Mouse (Mus musculus): ENCODE measurements around the gene Batf3.
A peak's percentile ranks its signal among the peaks of the same experiment; 100 is the strongest.

Gene Batf3

DNA sequence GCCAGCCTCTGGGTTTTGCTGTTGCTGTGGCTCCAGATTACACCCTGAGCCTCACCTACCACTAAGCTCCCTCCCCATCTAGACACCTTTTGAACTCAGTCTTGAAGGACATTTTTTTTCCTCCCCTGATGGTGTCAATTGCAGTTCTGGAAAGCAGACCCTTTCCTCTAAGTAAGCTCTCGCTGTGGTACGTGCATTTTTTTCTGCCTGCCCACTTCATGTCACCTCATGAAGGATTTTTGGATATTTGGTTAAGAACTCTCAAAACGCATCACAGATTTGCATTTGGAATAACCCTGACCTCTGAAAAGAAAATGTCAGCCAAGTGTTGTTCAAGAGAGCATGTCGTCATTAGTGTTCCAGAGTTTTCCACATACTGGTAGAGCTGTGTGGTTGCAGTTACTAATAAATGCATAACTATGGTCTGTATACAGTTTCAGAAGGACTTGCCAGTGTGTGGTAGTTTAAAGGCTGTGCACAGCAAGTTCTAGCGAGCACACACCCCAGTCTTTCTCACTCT lies 2.2 kb downstream of the Batf3 start:
- no peak for DNase-seq (ENCODE audit: low read depth, low spot score)
- H3K36me3 ChIP-seq (ENCODE audit: control insufficient read depth, insufficient read depth, low read length, poor library complexity, severe bottlenecking): no peaks in the 10 kb centered on the region
- H3K27me3 ChIP-seq (ENCODE audit: control insufficient read depth, insufficient read depth, low read length, poor library complexity, severe bottlenecking): no peaks in the 10 kb centered on the region

DNA sequence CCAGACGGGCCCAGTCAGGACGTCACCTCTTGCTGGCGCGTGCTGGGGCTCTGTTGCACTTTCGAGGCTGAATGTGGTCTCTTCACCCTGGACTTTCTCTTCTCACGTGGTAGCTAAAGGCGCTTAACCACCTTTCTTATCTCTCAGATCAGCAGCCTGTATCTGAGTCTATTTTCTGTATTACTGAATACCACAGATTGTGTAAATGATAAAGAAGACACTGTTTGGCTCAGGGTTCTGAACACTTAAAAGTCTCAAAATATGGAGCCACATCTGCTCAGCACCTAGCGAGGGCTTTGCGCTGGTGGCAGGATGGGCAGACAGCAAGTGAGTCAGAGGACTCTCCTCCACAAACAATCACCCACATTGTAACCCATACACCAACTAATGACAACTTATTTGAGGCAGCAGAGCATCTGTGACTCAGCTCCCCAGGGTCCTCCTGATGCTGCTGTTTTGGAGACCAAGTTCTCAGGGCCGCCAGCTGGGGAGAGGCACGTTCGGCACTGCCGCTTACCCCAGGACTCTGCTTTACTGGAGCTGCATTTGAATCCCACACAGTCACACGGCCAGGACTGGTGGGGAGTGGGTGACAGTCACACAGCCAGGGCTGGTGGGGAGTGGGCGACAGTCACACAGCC lies 5.2 kb downstream of the Batf3 start:
- Histone ChIP-seq H3K36me3 (ENCODE audit: control insufficient read depth, insufficient read depth, low read length, poor library complexity, severe bottlenecking) (no peaks in the 10 kb centered on the region), H3K27me3 (ENCODE audit: control insufficient read depth, insufficient read depth, low read length, poor library complexity, severe bottlenecking) (no peaks in the 10 kb centered on the region)
- DNase-seq (ENCODE audit: low read depth, low spot score): no peak

DNA sequence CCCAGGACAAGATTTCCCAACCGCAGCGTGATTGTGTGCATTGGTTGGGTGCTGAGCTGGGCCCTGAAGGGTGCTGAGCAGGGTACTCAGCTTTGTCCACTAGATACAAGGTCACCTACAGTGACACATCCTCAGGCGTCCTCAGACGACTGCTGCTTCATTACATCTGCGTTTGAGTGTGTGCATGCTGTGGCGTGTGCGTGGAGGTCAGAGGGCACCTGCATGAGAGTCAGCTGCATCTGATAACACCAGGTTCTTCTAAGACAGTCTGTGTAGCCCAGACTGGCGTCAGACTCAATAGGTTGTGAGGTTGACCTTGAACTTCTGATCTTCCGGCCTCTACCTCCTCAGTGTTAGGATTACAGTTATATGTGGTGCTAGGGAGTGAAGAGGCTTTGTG lies 7.6 kb downstream of the Batf3 start:
- Histone ChIP-seq H3K27me3 (ENCODE audit: control insufficient read depth, insufficient read depth, low read length, poor library complexity, severe bottlenecking) (no peaks in the 10 kb centered on the region), H3K36me3 (ENCODE audit: control insufficient read depth, insufficient read depth, low read length, poor library complexity, severe bottlenecking) (no peaks in the 10 kb centered on the region)
- no peak for DNase-seq (ENCODE audit: low read depth, low spot score)

DNA sequence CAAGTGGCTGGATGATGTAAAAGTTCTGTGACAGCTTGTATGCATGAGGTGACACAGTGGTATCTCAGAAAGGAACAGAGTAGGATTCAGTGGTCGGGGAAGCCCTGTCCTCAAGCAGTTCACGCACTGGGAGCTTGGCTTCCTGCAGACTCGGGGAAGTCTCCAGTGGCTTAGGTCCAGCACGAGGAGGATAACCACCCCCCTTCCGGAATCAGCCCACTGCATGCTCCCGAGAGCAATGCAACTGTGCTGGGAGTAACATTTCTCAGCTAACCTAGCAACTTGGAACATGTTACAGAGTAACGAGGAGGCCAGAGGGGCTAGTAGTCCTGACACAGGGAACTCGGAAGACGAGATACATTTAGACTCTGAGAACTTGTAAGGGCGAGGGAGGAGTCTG lies 9.7 kb downstream of the Batf3 start:
- no peak for DNase-seq (ENCODE audit: low read depth, low spot score)
- Histone ChIP-seq H3K36me3 (ENCODE audit: control insufficient read depth, insufficient read depth, low read length, poor library complexity, severe bottlenecking) (no peaks in the 10 kb centered on the region), H3K27me3 (ENCODE audit: control insufficient read depth, insufficient read depth, low read length, poor library complexity, severe bottlenecking) (no peaks in the 10 kb centered on the region)

DNA sequence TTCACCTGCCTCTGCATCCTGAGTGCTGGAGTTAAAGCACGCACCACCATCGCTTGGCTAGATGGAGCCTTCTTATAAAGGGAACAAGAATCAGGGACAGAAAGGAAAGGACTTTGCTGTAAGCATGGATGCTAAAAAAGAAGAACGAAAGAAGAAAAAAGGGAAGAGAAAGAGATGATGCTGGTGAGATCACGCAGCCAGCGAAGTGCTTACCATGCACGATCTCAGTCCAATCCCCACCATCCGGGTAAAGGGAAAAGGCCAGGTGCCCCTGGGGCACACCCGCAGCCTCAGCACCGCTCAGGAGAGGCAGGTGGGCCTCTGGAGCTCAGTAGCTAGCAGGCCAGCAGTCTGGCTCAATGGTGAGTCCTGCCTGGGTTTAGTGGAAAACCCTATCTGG lies 12.3 kb downstream of the Batf3 start:
- Histone ChIP-seq H3K36me3 (ENCODE audit: control insufficient read depth, insufficient read depth, low read length, poor library complexity, severe bottlenecking) (no peaks in the 10 kb centered on the region), H3K27me3 (ENCODE audit: control insufficient read depth, insufficient read depth, low read length, poor library complexity, severe bottlenecking) (no peaks in the 10 kb centered on the region)
- no peak for DNase-seq (ENCODE audit: low read depth, low spot score)

DNA sequence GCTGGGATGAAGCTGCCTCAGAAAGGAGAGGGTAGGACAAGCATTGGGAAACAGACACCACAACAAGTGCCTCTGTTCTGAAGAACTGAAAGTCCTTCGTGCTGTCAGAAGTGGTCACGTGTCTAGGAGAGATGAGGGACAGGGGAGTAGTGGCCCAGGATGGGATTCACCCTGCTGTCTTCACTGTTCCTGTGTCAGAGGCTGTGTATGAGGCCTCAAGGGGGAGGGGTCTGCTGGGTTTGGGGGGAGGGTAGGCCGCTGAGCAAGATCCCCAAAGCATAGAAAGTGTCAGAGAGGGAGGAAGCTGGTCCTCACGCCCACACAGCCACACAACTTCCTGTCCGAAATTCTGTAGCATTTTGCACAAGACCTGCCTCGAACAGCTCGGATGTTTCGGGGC lies 13.5 kb downstream of the Batf3 start:
- H3K27me3 ChIP-seq (ENCODE audit: control insufficient read depth, insufficient read depth, low read length, poor library complexity, severe bottlenecking): no peaks in the 10 kb centered on the region
- DNase-seq (ENCODE audit: low read depth, low spot score): peak; percentile 52
- no peaks in the 10 kb centered on the region for H3K36me3 ChIP-seq (ENCODE audit: control insufficient read depth, insufficient read depth, low read length, poor library complexity, severe bottlenecking)

DNA sequence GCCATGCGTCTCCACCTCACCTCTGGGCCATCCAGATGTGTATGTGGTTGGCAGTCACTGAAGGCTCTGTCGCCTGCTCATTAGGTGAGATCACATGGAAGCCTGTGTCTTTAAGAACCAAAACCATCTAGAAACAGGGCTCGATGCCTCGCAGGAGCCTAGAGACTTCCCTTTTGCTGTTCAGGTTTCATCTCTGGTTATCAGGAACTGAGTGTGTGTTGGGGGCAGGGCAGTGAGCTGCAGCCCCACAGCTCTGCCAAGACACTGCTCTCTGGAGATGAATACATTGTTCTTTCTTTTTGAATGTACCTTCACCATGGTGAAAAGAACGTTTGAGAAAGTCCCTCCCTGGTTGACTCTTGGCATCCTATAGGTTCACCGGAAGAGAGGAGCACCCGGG lies 17.2 kb downstream of the Batf3 start:
- DNase-seq (ENCODE audit: low read depth, low spot score): peak; percentile 51
- no peaks in the 10 kb centered on the region for H3K36me3 ChIP-seq (ENCODE audit: control insufficient read depth, insufficient read depth, low read length, poor library complexity, severe bottlenecking)
- no peaks in the 10 kb centered on the region for H3K27me3 ChIP-seq (ENCODE audit: control insufficient read depth, insufficient read depth, low read length, poor library complexity, severe bottlenecking)

DNA sequence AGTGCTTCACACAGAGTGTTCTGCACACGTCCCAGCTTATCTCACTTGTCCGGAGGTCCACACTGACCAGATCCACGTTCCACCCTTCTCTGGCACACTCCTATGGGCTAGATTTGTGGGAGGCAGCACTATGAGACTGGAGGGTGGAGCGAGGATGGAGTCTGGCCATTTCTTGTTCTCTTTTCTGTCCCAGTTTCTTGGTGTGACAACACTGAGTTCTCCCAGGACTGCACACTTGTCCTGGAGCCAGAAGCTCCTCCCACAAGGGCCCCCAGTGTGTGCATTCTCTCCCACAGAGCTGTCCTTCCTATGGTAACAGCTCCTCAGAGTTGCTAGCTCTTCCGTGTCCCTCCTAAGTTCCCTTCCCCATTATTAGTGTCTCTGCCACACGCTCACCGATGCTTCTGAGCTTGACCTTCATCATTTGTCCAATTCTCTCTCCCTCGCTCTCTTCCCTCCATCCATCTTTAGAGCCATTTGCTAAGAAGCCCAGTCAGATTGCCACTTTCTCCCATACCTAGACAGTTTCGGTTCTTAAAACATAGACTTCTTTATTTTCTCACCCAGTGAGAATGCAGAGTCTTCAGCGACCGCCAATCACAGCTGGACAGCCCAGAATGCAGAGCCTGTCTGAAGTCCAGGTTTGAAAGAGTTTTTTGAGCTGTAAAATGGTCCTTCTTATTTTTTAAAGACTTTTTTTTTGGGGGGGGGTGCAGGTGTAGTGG lies 18.0 kb downstream of the Batf3 start:
- Histone ChIP-seq H3K36me3 (ENCODE audit: control insufficient read depth, insufficient read depth, low read length, poor library complexity, severe bottlenecking) (no peaks in the 10 kb centered on the region), H3K27me3 (ENCODE audit: control insufficient read depth, insufficient read depth, low read length, poor library complexity, severe bottlenecking) (no peaks in the 10 kb centered on the region)
- no peak for DNase-seq (ENCODE audit: low read depth, low spot score)

DNA sequence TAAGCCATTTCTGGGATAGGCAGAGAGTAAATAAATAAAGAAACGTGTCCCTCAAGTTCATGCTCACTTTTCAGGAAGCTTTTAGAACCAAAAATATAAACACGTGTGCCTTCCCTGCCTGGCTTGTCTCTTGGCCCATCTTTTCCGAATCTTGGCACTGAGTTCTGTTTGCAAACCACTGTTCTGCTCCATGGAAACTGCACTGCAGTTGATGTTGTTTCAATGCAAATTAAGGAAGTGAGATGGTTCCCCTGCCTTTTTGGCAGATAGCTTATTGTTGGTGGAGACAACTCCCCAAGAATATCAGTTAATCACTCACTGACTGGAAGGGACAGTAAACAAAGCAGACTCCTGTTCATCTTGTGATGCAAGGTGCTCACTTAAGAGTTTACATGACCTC lies 25.1 kb downstream of the Batf3 start:
- DNase-seq (ENCODE audit: low read depth, low spot score): peak; percentile 9
- H3K36me3 ChIP-seq (ENCODE audit: control insufficient read depth, insufficient read depth, low read length, poor library complexity, severe bottlenecking): no peaks in the 10 kb centered on the region
- H3K27me3 ChIP-seq (ENCODE audit: control insufficient read depth, insufficient read depth, low read length, poor library complexity, severe bottlenecking): no peaks in the 10 kb centered on the region

DNA sequence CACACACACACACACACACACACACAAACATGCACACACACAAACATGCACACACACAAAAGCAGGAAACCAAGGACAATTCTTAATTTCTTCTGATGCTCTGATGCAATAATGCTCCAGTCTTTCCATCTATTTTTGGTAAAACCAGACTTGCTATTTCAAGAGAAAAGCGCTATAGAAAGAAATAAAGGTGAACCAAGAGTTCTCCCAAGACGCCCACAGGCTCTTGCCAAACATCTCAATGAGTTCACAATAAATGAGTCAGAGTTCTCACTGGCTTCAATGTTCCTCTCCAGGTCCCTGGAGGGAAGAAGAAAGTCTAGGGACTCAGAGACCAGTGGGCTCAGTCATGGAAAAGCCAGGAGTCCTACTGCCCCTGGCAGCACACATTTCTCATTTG lies 26.0 kb downstream of the Batf3 start:
- no peaks in the 10 kb centered on the region for H3K27me3 ChIP-seq (ENCODE audit: control insufficient read depth, insufficient read depth, low read length, poor library complexity, severe bottlenecking)
- no peak for DNase-seq (ENCODE audit: low read depth, low spot score)
- no peaks in the 10 kb centered on the region for H3K36me3 ChIP-seq (ENCODE audit: control insufficient read depth, insufficient read depth, low read length, poor library complexity, severe bottlenecking)

DNA sequence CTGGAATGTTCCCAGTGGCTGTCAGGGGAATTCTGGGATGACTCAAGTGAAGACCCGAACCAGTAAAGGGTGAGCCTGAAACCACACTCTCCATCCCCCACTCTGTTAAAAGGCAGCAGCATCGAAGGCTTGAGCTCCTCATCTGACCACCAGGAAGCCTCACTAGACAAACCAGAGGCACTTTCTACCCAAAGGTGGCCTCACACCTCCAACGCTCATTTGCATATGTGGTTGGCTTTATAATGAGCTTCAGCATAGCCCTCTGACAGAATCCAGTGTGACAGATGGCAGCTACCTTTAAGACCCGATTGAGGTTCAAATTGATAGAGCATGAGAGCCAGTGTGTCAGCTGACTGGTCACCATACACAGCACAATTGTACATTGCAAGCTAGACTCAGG lies 26.6 kb downstream of the Batf3 start:
- no peak for DNase-seq (ENCODE audit: low read depth, low spot score)
- H3K36me3 ChIP-seq (ENCODE audit: control insufficient read depth, insufficient read depth, low read length, poor library complexity, severe bottlenecking): no peaks in the 10 kb centered on the region
- no peaks in the 10 kb centered on the region for H3K27me3 ChIP-seq (ENCODE audit: control insufficient read depth, insufficient read depth, low read length, poor library complexity, severe bottlenecking)

DNA sequence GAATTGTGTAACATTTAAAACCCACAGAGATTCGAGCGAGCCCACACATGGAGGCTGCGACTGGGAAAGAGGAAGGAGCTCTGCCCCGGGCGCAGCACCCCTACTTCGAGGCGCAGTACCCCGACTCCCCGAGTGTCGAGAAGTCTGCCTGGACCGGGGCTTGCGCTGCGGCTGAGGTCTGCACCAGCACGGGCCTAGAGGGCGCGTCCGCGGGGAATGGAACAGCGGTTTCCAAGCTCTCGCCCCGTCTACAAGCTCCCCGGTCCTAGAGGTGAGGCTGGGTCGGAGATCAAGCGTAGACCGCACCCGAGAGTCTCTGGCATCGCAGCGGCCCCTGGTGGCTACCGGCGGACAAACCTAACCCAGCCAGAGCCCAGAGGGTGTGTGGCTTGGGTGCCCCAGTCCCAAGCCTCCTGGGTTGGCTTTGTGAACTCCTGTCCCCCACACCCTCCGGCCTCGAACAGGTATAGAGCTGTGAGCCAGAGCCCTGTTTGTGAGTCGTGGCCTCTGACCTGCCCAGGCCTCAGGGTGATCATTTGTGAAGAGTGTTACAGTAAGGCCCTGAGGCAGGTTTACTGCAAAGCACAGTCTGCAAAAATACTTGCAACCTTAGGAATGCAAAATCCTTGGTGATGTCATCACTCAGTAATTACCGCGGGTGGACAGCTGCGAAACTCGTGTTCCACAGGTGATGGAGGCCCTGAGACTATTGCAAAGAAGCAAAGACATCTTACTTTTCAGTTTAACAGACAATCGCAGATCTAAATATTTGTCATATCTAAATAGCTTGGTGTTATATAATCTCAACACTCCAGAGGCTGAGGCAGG lies 28.4 kb downstream of the Batf3 start:
- no peaks in the 10 kb centered on the region for H3K27me3 ChIP-seq (ENCODE audit: control insufficient read depth, insufficient read depth, low read length, poor library complexity, severe bottlenecking)
- peak; percentile 82 for DNase-seq (ENCODE audit: low read depth, low spot score)
- no peaks in the 10 kb centered on the region for H3K36me3 ChIP-seq (ENCODE audit: control insufficient read depth, insufficient read depth, low read length, poor library complexity, severe bottlenecking)

DNA sequence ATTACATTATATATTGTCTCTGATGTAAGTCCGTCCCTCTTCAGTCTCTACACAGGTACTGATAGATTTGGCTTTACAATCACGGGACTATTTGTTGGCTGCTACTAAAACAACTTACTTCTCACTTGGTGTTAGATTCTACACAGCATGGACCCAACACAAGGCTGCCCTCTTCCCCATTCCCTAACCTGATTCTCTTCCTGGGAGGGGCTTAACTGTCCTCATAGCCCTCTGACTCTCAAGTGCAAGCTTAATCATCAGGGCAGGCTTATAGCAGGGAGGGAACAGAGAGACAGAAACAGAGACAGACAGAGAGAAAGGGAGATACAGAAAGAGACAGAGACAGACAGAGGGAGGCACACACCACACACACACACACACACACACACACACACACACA lies 34.0 kb downstream of the Batf3 start:
- Histone ChIP-seq H3K36me3 (ENCODE audit: control insufficient read depth, insufficient read depth, low read length, poor library complexity, severe bottlenecking) (no peaks in the 10 kb centered on the region), H3K27me3 (ENCODE audit: control insufficient read depth, insufficient read depth, low read length, poor library complexity, severe bottlenecking) (no peaks in the 10 kb centered on the region)
- no peak for DNase-seq (ENCODE audit: low read depth, low spot score)

DNA sequence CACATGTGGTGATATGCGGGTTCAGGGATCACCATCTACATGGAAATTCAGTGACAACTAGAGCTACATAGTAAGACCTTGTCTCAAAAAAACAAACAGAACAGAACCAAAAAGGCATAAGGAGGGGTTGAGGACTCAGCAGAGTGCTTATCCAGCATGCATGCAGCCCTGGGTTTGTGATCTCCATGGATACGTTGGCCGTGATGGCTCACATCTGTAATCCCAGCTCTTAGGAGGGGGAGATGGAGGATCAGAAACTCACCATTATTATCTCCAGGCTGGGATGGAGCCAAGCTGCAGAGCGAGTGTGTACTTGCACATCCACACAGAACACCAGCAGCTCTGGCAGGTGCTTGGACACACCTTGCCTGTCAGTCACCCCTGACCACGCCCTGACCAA lies 34.6 kb downstream of the Batf3 start:
- DNase-seq (ENCODE audit: low read depth, low spot score): no peak
- Histone ChIP-seq H3K27me3 (ENCODE audit: control insufficient read depth, insufficient read depth, low read length, poor library complexity, severe bottlenecking) (no peaks in the 10 kb centered on the region), H3K36me3 (ENCODE audit: control insufficient read depth, insufficient read depth, low read length, poor library complexity, severe bottlenecking) (no peaks in the 10 kb centered on the region)

DNA sequence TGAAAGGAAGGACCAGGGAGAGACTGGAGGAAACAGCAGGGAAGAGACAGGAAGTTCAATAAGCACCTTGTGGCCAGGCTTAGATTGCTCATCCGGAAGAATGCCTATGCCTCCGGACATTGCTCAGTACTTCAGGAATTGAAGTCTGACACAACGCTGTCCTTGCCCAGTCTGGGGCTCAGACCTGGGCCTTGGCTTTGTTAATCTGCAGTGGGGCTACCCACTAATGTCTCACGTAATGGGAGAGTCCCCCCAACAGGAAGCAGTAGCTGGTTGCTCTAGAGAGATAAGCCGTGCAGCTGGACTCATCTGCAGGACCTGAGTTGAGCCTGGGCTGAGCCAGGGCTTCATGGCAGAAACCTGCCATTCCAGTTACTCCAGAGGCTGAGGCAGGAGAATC lies 35.3 kb downstream of the Batf3 start:
- H3K36me3 ChIP-seq (ENCODE audit: control insufficient read depth, insufficient read depth, low read length, poor library complexity, severe bottlenecking): no peaks in the 10 kb centered on the region
- no peaks in the 10 kb centered on the region for H3K27me3 ChIP-seq (ENCODE audit: control insufficient read depth, insufficient read depth, low read length, poor library complexity, severe bottlenecking)
- no peak for DNase-seq (ENCODE audit: low read depth, low spot score)

All from splenic B cell, adult 2 months (primary cell).